Mouse (Mus musculus) retina, adult 2 months (tissue): ENCODE results near the gene Ifnk.
A peak's percentile ranks its signal among the peaks of the same experiment; 100 is the strongest.

ENCODE experiments used
- DNase-seq: peaks from one replicate; pipeline ENCODE4 v3.0.0-alpha.2; 2012; ENCODE audit warnings: low read depth, low spot score

Gene Ifnk

DNA sequence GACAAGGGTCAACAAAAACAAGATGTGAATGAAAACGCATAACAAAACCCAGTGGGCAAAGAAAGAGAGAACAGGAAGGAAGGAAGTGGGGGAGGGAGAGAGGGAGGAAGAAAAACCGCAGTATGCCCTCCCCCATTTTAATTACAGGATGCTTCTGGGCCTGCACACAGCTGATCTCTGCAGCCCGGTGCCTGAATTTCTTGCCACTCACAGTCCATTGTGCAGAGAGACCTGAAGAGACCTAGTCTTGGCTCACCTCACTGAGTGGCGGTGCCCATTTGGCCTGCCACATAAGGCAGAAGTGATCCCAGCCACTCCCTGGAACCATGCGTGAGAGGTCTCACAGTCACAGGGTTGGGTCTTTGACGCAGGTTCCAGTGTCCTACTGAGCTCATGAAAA lies 13.8 kb upstream of the Ifnk start:
- DNase-seq: no peak

DNA sequence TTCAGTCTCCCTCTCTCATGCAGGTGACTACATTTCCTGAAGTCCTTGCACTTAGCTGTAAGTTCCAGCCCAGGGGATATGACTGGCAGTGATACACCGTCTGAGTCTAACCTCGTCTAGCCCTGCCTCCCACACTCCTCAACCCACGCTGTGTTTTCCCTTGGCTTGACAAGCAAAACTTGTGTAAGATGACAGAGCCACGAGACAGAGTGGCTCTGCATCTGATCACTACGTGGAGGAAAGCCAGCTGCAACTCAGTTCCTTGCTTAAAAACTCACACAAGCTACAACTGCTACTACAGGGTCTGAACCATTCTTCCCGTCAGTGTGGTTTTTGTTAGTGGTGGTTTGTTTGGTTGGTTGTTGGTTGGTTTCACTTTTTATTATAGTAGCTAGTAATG lies 11.5 kb upstream of the Ifnk start:
- DNase-seq: no peak

GRCm38 (mm10) chr4:35143472-35144102 lies 8.3 kb upstream of the Ifnk start:
- DNase-seq: no peak

GRCm38 (mm10) chr4:35145726-35146125 lies 6.1 kb upstream of the Ifnk start:
- DNase-seq: no peak

GRCm38 (mm10) chr4:35146597-35146996 lies 5.3 kb upstream of the Ifnk start:
- no peak for DNase-seq

DNA sequence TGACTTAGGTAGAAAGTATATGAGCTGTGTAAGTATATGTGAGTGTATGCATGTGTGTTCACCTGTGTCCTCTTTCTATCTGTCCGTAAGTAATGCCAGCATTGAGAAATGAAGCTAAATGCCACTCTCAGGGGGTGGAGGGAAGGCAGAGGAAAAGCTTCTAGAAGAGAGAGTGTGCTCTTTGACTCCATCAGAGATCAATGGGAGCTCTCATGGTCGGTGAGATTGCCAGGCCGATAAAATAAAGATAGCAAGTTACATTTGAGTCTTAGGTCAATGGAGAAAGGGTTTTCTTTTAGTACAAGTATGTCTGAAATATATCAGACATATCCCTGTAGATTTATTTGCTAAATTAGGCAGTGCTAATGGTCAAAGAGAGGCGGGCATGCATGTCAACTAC lies 3.5 kb upstream of the Ifnk start:
- no peak for DNase-seq

DNA sequence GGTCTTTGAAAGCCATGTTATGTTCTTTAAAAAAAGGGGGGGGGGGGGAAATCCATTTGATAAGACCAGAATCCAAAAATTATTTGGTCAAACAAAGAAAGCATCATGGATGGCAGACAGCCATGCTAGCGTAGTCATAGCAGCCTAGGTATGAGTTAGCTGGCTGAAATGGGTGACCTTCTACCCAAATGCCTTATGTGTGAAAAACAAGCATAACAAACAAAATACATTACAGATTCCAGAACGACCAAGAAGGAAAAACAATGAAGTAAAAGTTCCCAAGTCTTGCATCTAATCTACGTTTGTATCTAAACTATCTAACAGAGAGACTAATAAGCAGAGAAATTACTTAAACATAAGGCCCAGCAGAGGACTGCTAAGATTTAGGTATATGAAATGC lies 1.1 kb upstream of the Ifnk start:
- no peak for DNase-seq

GRCm38 (mm10) chr4:35154051-35154450 lies 2.2 kb downstream of the Ifnk start:
- no peak for DNase-seq

DNA sequence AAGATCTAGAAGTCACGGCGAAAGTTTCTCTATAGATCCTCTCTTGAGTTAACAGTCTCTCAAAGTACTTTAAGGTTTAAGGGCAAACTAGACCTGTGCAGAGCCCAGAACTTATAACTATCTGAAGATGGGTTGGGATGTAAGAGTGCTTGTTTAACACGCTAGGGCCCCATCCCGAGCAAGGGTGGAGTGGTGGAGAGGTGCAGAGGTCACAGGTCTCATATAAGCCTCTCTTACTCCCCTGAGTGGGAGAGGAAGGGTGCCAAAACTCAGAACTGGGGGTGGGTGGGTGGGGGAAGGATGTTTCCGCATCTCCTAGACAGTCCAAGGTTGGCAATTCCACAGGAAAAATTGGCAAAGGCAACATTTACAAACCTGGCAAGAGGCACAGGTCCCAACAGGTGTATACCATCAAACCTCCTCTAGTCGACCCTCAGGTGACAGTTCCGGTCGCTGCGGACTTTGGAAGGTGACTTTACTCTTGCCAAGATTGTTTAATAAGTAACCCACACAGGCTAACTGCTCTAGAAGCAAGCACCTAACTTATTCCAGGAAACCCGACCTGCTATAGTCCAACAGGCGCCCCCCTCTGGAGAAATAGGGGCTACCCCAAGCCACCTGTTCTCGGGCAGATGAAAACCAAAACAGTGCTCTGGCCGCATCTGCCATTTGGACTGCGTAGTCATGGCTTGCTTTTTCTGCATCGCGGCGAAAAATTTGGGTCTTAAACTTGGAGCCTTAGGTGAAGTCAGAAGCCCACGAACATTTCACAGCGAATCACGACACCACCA lies 3.5 kb downstream of the Ifnk start:
- no peak for DNase-seq

DNA sequence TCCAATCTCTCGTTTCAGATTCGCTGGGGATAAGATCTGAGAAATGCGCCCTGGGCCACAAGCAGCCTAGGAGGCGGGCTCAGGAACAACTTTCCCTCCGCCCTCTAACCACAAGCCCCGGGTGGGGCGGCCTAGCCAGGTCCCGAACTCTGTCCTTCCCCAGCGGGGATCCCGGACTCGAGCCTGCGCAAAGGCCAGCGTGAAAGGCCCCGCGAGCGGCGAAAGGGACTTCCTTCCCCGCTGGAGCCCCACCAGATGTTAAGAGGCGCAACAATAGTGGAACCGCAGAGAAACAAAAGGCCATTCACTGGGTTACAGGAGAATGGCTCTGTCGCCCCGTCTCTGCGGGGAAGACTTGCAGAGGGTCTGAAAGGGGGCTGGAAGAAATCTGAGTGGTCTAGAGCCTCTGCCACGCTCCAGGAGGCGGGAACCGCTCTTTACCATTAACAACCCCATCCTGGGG lies 4.3 kb downstream of the Ifnk start:
- no peak for DNase-seq

DNA sequence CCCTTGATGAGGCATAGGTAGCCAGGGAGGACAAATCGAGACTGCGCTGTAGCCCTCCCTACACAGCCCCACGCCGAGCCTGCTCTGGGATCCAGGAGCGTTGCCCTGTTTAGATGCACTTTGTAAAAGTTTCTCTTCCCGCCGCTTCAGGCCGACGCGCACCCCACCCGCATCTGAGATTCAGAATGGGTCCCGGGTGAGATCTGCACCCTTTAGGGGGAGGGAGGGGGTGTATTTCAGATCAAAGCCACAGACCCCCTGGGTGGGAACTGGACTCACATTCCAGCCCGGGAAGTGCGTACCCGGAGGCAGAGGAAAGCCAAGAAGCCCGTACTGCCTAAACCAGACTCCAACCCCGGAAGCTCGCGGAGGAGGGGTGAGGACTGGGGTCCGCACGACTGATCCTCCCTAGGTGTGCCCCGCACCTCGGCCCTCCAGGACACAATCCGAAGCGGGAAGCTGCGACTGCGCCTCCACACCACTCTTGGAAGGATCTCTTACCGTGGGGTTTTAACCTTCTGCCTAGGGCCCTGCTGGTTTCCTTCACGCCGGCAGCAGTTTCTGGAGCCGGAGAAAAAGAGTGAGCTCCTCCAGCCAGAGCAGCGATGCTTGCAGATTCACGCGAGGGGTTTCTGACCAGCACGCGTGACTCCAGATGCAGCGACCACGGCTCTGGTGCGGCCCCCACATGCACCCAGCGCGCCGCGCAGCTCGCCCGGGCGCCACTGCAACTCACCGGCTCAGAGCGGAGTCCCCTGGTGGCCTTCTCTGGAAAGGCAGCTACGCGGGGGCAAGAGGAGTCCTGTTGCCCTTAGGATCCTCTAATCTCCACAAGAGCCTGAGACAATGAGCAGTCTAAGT lies 5.1 kb downstream of the Ifnk start, which contains the start of gene Mob3b:
Gene Mob3b (minus strand): TSS at position 734 of the 861 bp plus-strand sequence.
- peak; percentile 20 for DNase-seq

DNA sequence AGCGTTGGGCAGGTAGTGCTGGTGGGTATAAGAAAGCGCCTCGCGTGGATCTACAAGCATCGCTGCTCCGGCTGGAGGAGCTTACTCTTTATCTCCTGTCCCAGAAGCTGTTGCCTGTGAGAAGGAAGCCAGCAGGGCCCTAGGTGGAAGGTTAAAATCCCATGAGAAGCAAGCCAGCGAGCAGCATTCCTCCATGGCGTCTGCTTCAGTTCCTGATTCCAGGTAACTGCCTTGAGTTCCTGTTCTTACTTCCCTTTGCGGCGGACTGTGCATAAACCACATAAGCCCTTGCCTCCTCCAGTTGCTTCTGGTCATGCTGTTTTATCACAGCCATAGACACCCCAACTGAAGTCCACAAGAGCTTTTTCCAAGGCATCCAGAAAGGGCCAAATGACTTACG lies 6.0 kb downstream of the Ifnk start:
- DNase-seq: no peak

DNA sequence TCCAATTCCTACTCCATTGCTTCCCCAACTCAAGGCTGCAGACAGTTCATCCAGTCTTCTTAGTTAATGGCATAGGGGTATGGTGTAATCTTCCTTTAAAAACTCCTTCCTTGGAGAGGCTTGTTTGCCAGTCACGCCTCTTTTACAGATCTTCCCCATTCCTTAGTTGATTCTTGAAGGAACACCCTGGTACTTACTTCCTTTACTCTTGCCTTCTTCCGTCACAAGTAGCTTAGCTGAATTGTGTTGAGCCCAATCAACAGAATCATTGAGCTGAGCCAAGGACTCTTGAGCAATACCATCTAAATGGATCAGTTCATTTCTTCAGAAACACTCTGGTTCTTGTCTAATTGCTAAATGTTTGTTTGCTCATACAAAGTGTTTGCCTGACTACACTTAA lies 13.4 kb downstream of the Ifnk start:
- DNase-seq: no peak

- DNase-seq: no peak
Observed at GRCm38 (mm10) chr4:35165947-35166346, 14.1 kb downstream of the Ifnk start.

GRCm38 (mm10) chr4:35167855-35168254 lies 16.0 kb downstream of the Ifnk start:
- no peak for DNase-seq

GRCm38 (mm10) chr4:35169571-35170125 lies 17.8 kb downstream of the Ifnk start:
- no peak for DNase-seq

DNA sequence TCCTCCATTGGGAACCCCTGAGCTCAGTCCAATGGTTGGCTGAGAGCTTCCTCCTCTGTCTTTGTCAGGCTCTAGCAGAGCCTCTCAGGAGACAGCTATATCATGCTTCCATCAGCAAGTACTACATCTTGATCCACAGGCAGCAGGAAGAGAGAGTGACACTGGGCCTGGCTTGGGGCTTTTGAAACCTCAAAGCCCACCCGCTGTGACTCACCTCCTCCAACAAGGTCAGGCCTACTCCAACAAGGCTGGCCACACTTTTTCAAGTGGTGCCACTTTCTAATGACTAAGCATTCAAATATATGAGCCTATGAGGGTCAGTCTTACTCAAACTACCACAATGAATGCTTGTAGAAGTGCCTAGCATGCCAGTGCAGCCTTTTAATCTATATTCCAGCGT lies 20.6 kb downstream of the Ifnk start:
- no peak for DNase-seq

DNA sequence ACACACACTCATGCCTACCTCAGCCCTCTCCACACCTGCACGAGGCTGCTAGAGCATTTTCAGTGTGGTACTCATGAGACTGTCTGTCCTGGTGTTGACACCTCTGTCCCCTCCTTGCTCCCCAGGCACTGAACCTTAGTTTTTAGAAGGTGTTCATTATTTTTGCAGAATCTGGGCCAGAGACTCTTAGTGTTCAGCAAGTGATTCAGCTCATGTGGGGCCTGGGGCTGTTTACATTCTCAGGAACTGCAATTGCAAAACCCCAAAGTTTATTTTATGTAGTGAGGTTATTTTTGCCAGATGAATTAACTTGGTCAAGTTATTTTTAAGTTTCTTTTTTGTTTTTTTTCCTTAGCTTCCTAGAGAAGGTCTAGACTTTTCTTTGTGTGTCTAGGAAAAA lies 21.7 kb downstream of the Ifnk start:
- no peak for DNase-seq

DNA sequence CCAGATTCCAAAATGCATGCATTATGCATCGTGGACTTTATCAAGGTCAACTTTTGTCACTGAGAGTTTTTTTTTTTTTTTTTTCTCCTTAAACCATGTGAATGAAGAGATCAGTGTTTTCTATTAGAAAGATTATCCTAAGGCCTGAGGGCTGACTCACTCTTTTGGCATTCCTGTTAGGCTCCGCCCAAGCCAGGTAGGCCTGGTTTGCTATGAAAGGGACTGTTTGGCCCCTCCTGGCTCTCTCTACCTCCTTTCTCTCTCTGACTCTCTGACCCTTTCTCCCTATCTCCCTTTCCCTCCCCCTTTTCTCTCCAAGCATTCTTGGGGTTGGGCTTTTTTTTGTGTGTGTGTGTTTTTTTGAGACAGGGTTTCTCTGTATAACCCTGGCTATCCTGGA lies 23.7 kb downstream of the Ifnk start:
- DNase-seq: no peak

GRCm38 (mm10) chr4:35177926-35178645 lies 26.2 kb downstream of the Ifnk start:
- no peak for DNase-seq

DNA sequence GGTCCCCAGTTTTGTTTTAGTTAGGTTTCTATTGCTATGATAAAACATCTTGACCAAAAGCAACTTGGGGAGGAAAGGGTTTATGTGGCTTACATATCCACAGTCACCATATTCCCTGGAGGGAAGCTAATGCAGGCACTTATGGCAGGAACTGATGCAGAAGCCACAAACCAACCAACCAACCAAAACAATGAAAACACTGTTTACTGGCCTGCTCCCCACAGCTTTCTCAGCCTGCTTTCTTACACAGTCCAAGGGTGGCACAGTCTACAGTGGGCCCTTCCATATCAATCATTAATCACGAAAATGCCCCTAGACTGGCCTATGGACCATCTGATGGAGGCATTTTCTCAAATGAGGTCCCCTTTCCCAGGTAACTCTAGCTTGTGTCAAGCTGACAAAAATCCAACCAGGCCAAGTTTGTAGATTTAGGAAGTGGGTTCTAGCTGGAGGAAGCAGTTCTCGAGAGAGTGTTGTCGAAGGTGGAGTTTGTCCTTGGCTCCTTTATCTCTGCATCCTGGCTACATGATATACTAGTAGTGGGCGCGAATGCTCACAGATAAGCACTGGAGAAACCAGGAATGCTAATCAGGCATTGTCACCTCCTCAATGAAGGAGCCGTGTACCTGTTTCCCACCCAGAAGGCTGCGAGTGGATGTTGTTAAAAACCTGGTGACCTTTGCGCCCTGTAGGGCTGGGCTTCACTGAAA lies 35.9 kb downstream of the Ifnk start:
- DNase-seq: no peak
